Mouse (Mus musculus) frontal cortex, postnatal 14 days (tissue): Measurements from ENCODE around the gene Pnpla7.
A peak's percentile ranks its signal among the peaks of the same experiment; 100 is the strongest.

ENCODE experiments used
- DNase-seq, 2 experiments: peaks; one replicate each; pipeline ENCODE4 v3.0.0; 2022; ENCODE audit warnings: low spot score in 2 of 2

Pnpla7 gene

GRCm38 (mm10) chr2:24987762-24988161 lies 11.9 kb downstream of the Pnpla7 start:
- no peak for DNase-seq

GRCm38 (mm10) chr2:24995332-24995731 lies 19.5 kb downstream of the Pnpla7 start:
- peak in 1 of 2 experiments; percentile 13 for DNase-seq

GRCm38 (mm10) chr2:24996471-24996870 lies 20.6 kb downstream of the Pnpla7 start:
- DNase-seq, result no peak

GRCm38 (mm10) chr2:25000544-25001235 lies 24.9 kb downstream of the Pnpla7 start:
- DNase-seq, result peak in 1 of 2 experiments; percentile 28

- DNase-seq, result no peak
These were observed 28.3 kb downstream of the Pnpla7 start for GRCm38 (mm10) chr2:25003946-25004786.

- DNase-seq, result no peak
These were observed 30.9 kb downstream of the Pnpla7 start for GRCm38 (mm10) chr2:25006767-25007166.

GRCm38 (mm10) chr2:25008250-25008649 lies 32.4 kb downstream of the Pnpla7 start:
- no peak for DNase-seq

- DNase-seq, result no peak
These were observed 46.8 kb downstream of the Pnpla7 start for GRCm38 (mm10) chr2:25022678-25023077.

- DNase-seq, result no peak
These were observed 49.3 kb downstream of the Pnpla7 start for GRCm38 (mm10) chr2:25025109-25025508.

GRCm38 (mm10) chr2:25034994-25035393 lies 59.2 kb downstream of the Pnpla7 start:
- DNase-seq, result no peak

GRCm38 (mm10) chr2:25040089-25040488 lies 64.3 kb downstream of the Pnpla7 start:
- DNase-seq, result no peak

- DNase-seq, result no peak
These were observed 75.1 kb downstream of the Pnpla7 start for GRCm38 (mm10) chr2:25050921-25051320.

GRCm38 (mm10) chr2:25051450-25051849 lies 75.6 kb downstream of the Pnpla7 start:
- no peak for DNase-seq

GRCm38 (mm10) chr2:25053101-25053500 lies 77.3 kb downstream of the Pnpla7 start:
- no peak for DNase-seq

GRCm38 (mm10) chr2:25054221-25055067 lies 78.6 kb downstream of the Pnpla7 start, which contains the start of gene Nsmf:
Gene Nsmf (plus strand): TSS chr2:25054355.
- peak; percentile 78 to 87 for DNase-seq

GRCm38 (mm10) chr2:25055068-25055405 lies 79.2 kb downstream of the Pnpla7 start:
- DNase-seq, result peak; percentile 63 to 73

- no peak for DNase-seq
These were observed 79.7 kb downstream of the Pnpla7 start for GRCm38 (mm10) chr2:25055409-25056155.

- no peak for DNase-seq
These were observed 83.1 kb downstream of the Pnpla7 start for GRCm38 (mm10) chr2:25058926-25059325.

GRCm38 (mm10) chr2:25063523-25063922 lies 87.7 kb downstream of the Pnpla7 start:
- no peak for DNase-seq

- DNase-seq, result no peak
These were observed 88.5 kb downstream of the Pnpla7 start for GRCm38 (mm10) chr2:25064285-25064684.

GRCm38 (mm10) chr2:25065537-25065936 lies 89.7 kb downstream of the Pnpla7 start:
- no peak for DNase-seq
